10 mouse cellular contexts compared by ENCODE assay signal in genomic region chr4:139833036-139833634, GRCm38 (mm10). TPM values are rescaled to one million over a fixed set of nuclear protein-coding genes. Genes with fewer than 3 reads are reported as not detected.
DNase-seq lines count a peak whose midpoint lies in the region; ATAC-seq and TF ChIP-seq lines count a peak whose summit lies in the region.
"Had no signal": no experiment of that assay in that cellular context is flagged by ENCODE, and none has a peak within 500 bp of the region (broad histone marks: within the 10 kb centered on the region; RNA-seq: fewer than 3 reads in every experiment).

Pax7 (minus strand) TSS chr4:139833528.

- DNase-seq in heart, postnatal 10 days = no peak
- DNase-seq in embryonic facial prominence, embryonic 14.5 days (ENCODE audit: low spot score) = peak; percentile 59
- peak; percentile 84 for DNase-seq in midbrain, embryonic 10.5 days (ENCODE audit: low spot score)
- DNase-seq in thymus, adult 18-20 months = no peak
- DNase-seq in spleen, postnatal 4 days (ENCODE audit: low spot score in 2 of 2) = no peak
- no peak for DNase-seq in lung, postnatal 14 days
- DNase-seq: kidney, postnatal 10 days had no signal

- TF ChIP-seq CTCF in ES-Bruce4 (IDR thresholded peaks at IDR 0.05; ENCODE audit: low read depth, low read length) = no peak

- no peak within 1 kb of the TSS for H3K9ac ChIP-seq in heart, embryonic 11.5 days (ENCODE audit: low read depth, low read length)
- no peak within 1 kb of the TSS for H3K9ac ChIP-seq in ES-Bruce4 (ENCODE audit: low read depth, poor library complexity, severe bottlenecking)
- peak within 1 kb of the TSS; percentile 66 for H3K9ac ChIP-seq in embryonic facial prominence, embryonic 14.5 days (ENCODE audit: low read depth, low read length)

- no peak within 1 kb of the TSS for H3K27ac ChIP-seq in heart, embryonic 11.5 days (ENCODE audit: low read depth, low read length)
- no peak within 1 kb of the TSS for H3K27ac ChIP-seq in ES-Bruce4 (ENCODE audit: insufficient read depth, low read length)
- peak within 1 kb of the TSS; percentile 69 for H3K27ac ChIP-seq in embryonic facial prominence, embryonic 14.5 days (replicated peaks; ENCODE audit: low read depth, low read length)
- peak within 1 kb of the TSS; percentile 94 for H3K27ac ChIP-seq in midbrain, embryonic 10.5 days (replicated peaks)
- H3K27ac ChIP-seq: macrophage had no signal

- H3K9me3 ChIP-seq in heart, embryonic 11.5 days (replicated peaks; ENCODE audit: control insufficient read depth, low read length) = no peaks in the 10 kb centered on the region
- 0 out of 2 replicates have a peak, but pooled peaks cover 3% of the 10 kb centered on the region for H3K9me3 ChIP-seq in ES-Bruce4 (replicated peaks; ENCODE audit: control insufficient read depth, insufficient read depth, low read length, poor library complexity, severe bottlenecking)
- no peaks in the 10 kb centered on the region for H3K9me3 ChIP-seq in embryonic facial prominence, embryonic 14.5 days (ENCODE audit: control insufficient read depth, low read length)
- no peaks in the 10 kb centered on the region for H3K9me3 ChIP-seq in midbrain, embryonic 10.5 days (replicated peaks)

- TF ChIP-seq POLR2A in ES-Bruce4 (IDR thresholded peaks at IDR 0.05; ENCODE audit: insufficient read depth, low read length) = no peak

- WGBS in heart, embryonic 11.5 days (ENCODE audit: insufficient replicate concordance) = under 1% methylated on average over 36 of the region's 41 CpGs
- under 1% methylated on average over 40 of the region's 41 CpGs for WGBS in embryonic facial prominence, embryonic 14.5 days
- under 1% methylated on average over 41 of the region's 41 CpGs for WGBS in midbrain, embryonic 10.5 days

- TF ChIP-seq EP300 in ES-Bruce4 (IDR thresholded peaks at IDR 0.05; ENCODE audit: insufficient read depth, low read depth, low read length) = no peak

- H3K36me3 ChIP-seq in heart, embryonic 11.5 days (ENCODE audit: control insufficient read depth, insufficient read depth, low read length) = no peaks in the 10 kb centered on the region
- no peaks in the 10 kb centered on the region for H3K36me3 ChIP-seq in ES-Bruce4 (ENCODE audit: control insufficient read depth, insufficient read depth, low read length, poor library complexity, severe bottlenecking)
- no peaks in the 10 kb centered on the region for H3K36me3 ChIP-seq in embryonic facial prominence, embryonic 14.5 days (ENCODE audit: control insufficient read depth, insufficient read depth, low read length)
- peaks cover 13% of the 10 kb centered on the region for H3K36me3 ChIP-seq in midbrain, embryonic 10.5 days

- H3K4me3 ChIP-seq in heart, embryonic 11.5 days (ENCODE audit: low read depth, low read length) = peak within 1 kb of the TSS; percentile 25; the same call in 1 of the 2 replicates
- H3K4me3 ChIP-seq in ES-Bruce4 (ENCODE audit: low read depth, low read length) = peak within 1 kb of the TSS; percentile 54
- H3K4me3 ChIP-seq in embryonic facial prominence, embryonic 14.5 days (ENCODE audit: low read depth, low read length) = peak within 1 kb of the TSS; percentile 44
- peak within 1 kb of the TSS; percentile 68 for H3K4me3 ChIP-seq in midbrain, embryonic 10.5 days

- intact Hi-C loops in heart, postnatal 10 days (cut with DNase I) = no loop called here

- H3K27me3 ChIP-seq in heart, embryonic 11.5 days (ENCODE audit: control insufficient read depth, insufficient read depth, low read length) = peaks cover 100% of the 10 kb centered on the region
- H3K27me3 ChIP-seq in ES-Bruce4 (ENCODE audit: control insufficient read depth, insufficient read depth, low read length, poor library complexity, severe bottlenecking) = peaks cover 55% of the 10 kb centered on the region
- H3K27me3 ChIP-seq in embryonic facial prominence, embryonic 14.5 days (replicated peaks; ENCODE audit: control insufficient read depth, insufficient read depth, low read length) = peaks cover 99% of the 10 kb centered on the region
- H3K27me3 ChIP-seq in midbrain, embryonic 10.5 days (ENCODE audit: low read depth, poor library complexity, severe bottlenecking) = peaks cover 100% of the 10 kb centered on the region

- ATAC-seq in heart, embryonic 11.5 days (replicated peaks; ENCODE audit: insufficient number of reproducible peaks, low FRiP score, low TSS enrichment) = no peak
- ATAC-seq in embryonic facial prominence, embryonic 14.5 days (ENCODE audit: low read depth) = peak; percentile 42

- H3K4me2 ChIP-seq in heart, embryonic 11.5 days = peak within 1 kb of the TSS; percentile 47
- H3K4me2 ChIP-seq in embryonic facial prominence, embryonic 14.5 days (ENCODE audit: low read depth, low read length) = peak within 1 kb of the TSS; percentile 48

- peaks cover 6% of the 10 kb centered on the region for H3K4me1 ChIP-seq in heart, embryonic 11.5 days (ENCODE audit: control insufficient read depth, insufficient read depth, low read length)
- no peaks in the 10 kb centered on the region for H3K4me1 ChIP-seq in ES-Bruce4 (ENCODE audit: control insufficient read depth, insufficient read depth, low read length)
- no peaks in the 10 kb centered on the region for H3K4me1 ChIP-seq in embryonic facial prominence, embryonic 14.5 days (ENCODE audit: control insufficient read depth, insufficient read depth, low read length)
- H3K4me1 ChIP-seq in midbrain, embryonic 10.5 days = peaks cover 99% of the 10 kb centered on the region

RNA-seq across cellular contexts. Expression of gene Pax7, which starts in this region (rescaled TPM):
- polyA plus RNA-seq in heart, embryonic 11.5 days (2014; fragmentation: Nextera tagmentation; extraction: Ambion mirVana) = 0.04 and 0.11 TPM in 2 replicates
- not detected for total RNA-seq in heart, postnatal 10 days (2021)
- polyA plus RNA-seq in ES-Bruce4 (2011; ENCODE audit: insufficient read depth, insufficient read length, low read depth, missing spikeins) = not detected in 2 replicates
- 2.6 TPM in 2 replicates for polyA plus RNA-seq in embryonic facial prominence, embryonic 14.5 days (2014; fragmentation: Nextera tagmentation; extraction: Ambion mirVana)
- polyA plus RNA-seq in midbrain, embryonic 10.5 days (2016; fragmentation: Nextera tagmentation; extraction: Ambion mirVana) = 1.3 and 1.8 TPM in 2 replicates
- polyA plus RNA-seq: macrophage had no signal

Comparison
In these comparisons a context has a peak if more than half of its experiments do, and no peak if none do; other contexts are left out.
1. H3K27ac ChIP-seq: peak in embryonic facial prominence, embryonic 14.5 days (single experiment) and midbrain, embryonic 10.5 days (single experiment); none in heart, embryonic 11.5 days (single experiment) and ES-Bruce4 (single experiment).
2. DNase-seq: peak in embryonic facial prominence, embryonic 14.5 days (single experiment) and midbrain, embryonic 10.5 days (single experiment); none in heart, postnatal 10 days (0 of 2), thymus, adult 18-20 months (0 of 2), spleen, postnatal 4 days (0 of 2) and lung, postnatal 14 days (single experiment).
3. Peak in every context shown above with its lines, with median percentiles within 50 percentile points of each other: H3K4me3 ChIP-seq.